Mouse (Mus musculus) midbrain, embryonic 15.5 days (tissue): ENCODE data around the gene Spata3. TPM values are rescaled to one million over a fixed set of nuclear protein-coding genes. Genes with fewer than 3 reads are reported as not detected.

Experiments used
- ATAC-seq: fragments of 200-750 bp; cut with Nextera tagmentation; replicated peaks from 2 replicates; pipeline ENCODE4 v1.8.0; 2017; ENCODE audit warnings: moderate TSS enrichment
- H3K27ac ChIP-seq: fragments of 300-500 bp; sonication (generic); 2 replicates; pipeline ENCODE4 v1.5.1; 2015; ENCODE audit warnings: mild to moderate bottlenecking, inconsistent platforms
- H3K27me3 ChIP-seq: fragments of 300-500 bp; sonication (generic); replicated peaks from 2 replicates; pipeline ENCODE4 v1.6.1; 2015; ENCODE audit warnings: inconsistent platforms
- H3K36me3 ChIP-seq: fragments of 300-500 bp; sonication (generic); replicated peaks from 2 replicates; pipeline ENCODE4 v1.6.1; 2015; ENCODE audit warnings: inconsistent platforms
- H3K4me1 ChIP-seq: fragments of 300-500 bp; sonication (generic); 2 replicates; pipeline ENCODE4 v1.6.1; 2015; ENCODE audit warnings: inconsistent platforms
- H3K4me2 ChIP-seq: fragments of 300-500 bp; sonication (generic); 2 replicates; pipeline ENCODE4 v1.6.1; 2015; ENCODE audit warnings: inconsistent platforms, mild to moderate bottlenecking, moderate library complexity
- H3K4me3 ChIP-seq: fragments of 300-500 bp; sonication (generic); 2 replicates; pipeline ENCODE4 v1.5.1; 2015; ENCODE audit warnings: mild to moderate bottlenecking, inconsistent platforms
- H3K9ac ChIP-seq: fragments of 300-500 bp; sonication (generic); 2 replicates; pipeline ENCODE4 v1.6.1; 2015; ENCODE audit warnings: mild to moderate bottlenecking, inconsistent platforms
- H3K9me3 ChIP-seq: fragments of 300-500 bp; sonication (generic); 2 replicates; pipeline ENCODE4 v1.6.1; 2016; ENCODE audit warnings: inconsistent platforms
- WGBS: fragments of 180-500 bp; shearing (Covaris S2); methylation state at CpG from one replicate; pipeline ENCODE4 v1.1.7; 2015; ENCODE audit warnings: mixed read lengths; 5-methylcytosine and 5-hydroxymethylcytosine counted together
- polyA plus RNA-seq: library from polyadenylated mRNA; unstranded; fragments of >200 nt; fragmentation: Nextera tagmentation; extraction: Ambion mirVana; gene quantifications from 2 replicates; pipeline ENCODE4 v1.2.1, GENCODE M21; 2015

Gene Spata3
- polyA plus RNA-seq, 1 experiment from 2014 or later = 0.35 TPM

DNA sequence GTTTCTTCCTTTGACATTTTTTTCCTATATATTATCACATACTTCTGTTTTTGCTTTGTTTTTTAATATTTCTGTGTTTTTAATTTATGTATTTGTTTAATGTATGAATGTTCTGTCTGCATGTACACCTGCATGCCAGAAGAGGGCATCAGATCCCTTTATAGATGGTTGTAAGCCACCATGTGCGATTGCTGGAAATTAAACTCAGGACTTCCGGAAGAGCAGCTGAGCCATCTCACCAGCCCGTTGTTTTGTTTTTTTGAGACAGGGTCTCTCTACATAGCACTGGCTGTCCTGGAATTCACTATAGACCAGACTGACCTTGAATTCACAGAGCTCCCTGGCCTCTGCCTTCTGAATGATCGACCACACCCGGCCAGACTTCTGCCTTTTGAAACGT, 45.9 kb downstream of the Spata3 start:
- no peak overlapping the region for H3K9ac ChIP-seq
- no peaks in the 10 kb centered on the region for H3K9me3 ChIP-seq
- H3K27ac ChIP-seq = no peak overlapping the region
- H3K4me3 ChIP-seq = no peak overlapping the region
- no peaks in the 10 kb centered on the region for H3K36me3 ChIP-seq
- 82% methylated on average over 6 of the region's 6 CpGs for WGBS
- peaks cover 25% of the 10 kb centered on the region for H3K4me1 ChIP-seq
- ATAC-seq = no peak
- no peaks in the 10 kb centered on the region for H3K27me3 ChIP-seq
- no peak overlapping the region for H3K4me2 ChIP-seq

DNA sequence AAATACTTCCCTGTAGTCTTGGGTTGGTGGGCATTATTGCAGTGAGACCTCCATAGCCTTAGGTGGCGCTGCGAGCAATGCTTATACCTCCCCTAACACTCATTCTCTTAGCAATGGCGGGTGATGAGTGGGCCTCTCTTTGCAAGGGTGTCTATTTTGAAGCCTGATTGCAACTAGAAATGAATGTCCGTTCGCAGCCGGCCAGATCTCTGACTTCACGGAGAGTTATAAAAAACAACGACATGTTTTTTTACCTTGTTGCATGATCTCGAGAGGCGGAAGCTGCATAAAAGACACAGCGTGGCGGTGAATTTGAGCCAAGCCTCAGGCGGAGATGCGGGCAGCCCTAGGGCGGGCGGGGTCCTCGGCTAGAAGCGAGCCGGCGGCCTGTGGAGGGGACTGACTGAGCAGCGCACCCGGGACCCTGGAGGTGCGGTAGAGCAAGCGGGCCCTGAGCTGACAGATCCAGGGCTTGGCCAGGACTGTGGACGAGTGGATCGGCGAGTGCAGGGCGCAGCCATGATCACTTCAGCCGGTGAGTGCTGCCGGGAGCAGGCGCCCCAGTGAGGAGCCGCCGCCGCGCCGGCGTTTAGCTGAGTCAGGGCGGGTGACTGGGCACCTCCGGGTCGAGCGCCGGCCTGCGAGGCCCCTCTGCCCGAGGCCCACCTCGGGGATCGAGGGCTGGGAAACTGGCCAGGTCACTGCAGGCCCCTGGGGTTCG, 47.8 kb downstream of the Spata3 start, which contains the start of gene Psmd1:
Gene Psmd1 (plus strand): TSS at position 117 of the 721 bp plus-strand sequence.
- Histone ChIP-seq H3K4me2 (peak within 1 kb of the TSS; percentile 73), H3K27ac (peak within 1 kb of the TSS; percentile 77), H3K27me3 (no peaks in the 10 kb centered on the region), H3K9ac (peak within 1 kb of the TSS; percentile 73), H3K36me3 (no peaks in the 10 kb centered on the region), H3K4me3 (peak within 1 kb of the TSS; percentile 90), H3K4me1 (peaks cover 18% of the 10 kb centered on the region), H3K9me3 (no peaks in the 10 kb centered on the region)
- peak; percentile 94 for ATAC-seq
- under 1% methylated on average over 47 of the region's 47 CpGs for WGBS

DNA sequence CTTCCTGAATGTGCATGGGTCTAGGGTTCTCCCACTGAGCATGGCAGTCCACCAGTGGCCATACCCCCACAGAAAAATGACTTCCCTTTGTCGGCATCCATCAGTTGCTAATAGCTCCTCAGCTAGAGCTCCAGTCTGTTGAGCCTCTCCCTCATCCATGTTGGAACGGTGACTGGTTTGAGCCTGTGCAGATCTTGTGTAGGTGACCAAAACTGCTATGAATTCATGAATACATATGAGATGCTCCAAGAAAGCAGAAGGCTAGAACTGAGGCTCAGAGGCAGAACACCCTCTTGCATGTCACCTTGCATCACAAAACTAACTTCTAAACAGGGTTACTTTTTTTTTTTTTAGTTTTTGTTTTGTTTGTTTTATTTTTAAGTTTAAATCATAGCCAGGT, 59.9 kb downstream of the Spata3 start:
- H3K36me3 ChIP-seq = peaks cover 53% of the 10 kb centered on the region
- no peak overlapping the region for H3K4me3 ChIP-seq
- 89% methylated on average over 2 of the region's 2 CpGs for WGBS
- H3K4me1 ChIP-seq = no peaks in the 10 kb centered on the region
- no peak for ATAC-seq
- H3K9ac ChIP-seq = no peak overlapping the region
- H3K4me2 ChIP-seq = no peak overlapping the region
- H3K9me3 ChIP-seq = no peaks in the 10 kb centered on the region
- H3K27ac ChIP-seq = no peak overlapping the region
- H3K27me3 ChIP-seq = no peaks in the 10 kb centered on the region

Other genes with a start within 250 kb of the Spata3 start
- 0.19 and 0.56 TPM in 2 replicates for gene A630001G21Rik, start 238.2 kb upstream of the Spata3 start, polyA plus RNA-seq
- 53.1 and 54.5 TPM in 2 replicates for gene Cab39, start 223.4 kb upstream of the Spata3 start, polyA plus RNA-seq
- gene Itm2c, start 122.5 kb upstream of the Spata3 start, polyA plus RNA-seq = 233 and 248 TPM in 2 replicates
- 8.9 and 11.0 TPM in 2 replicates for gene 4933407L21Rik, start 88.3 kb upstream of the Spata3 start, polyA plus RNA-seq
- gene Gpr55, start 55.8 kb upstream of the Spata3 start, polyA plus RNA-seq = 0.15 and 0.17 TPM in 2 replicates
- gene 2810459M11Rik, start 29.0 kb downstream of the Spata3 start, polyA plus RNA-seq = 8.6 and 9.7 TPM in 2 replicates
- gene Psmd1, start 47.6 kb downstream of the Spata3 start, polyA plus RNA-seq = 191 TPM in 2 replicates
- 0.11 and 0.46 TPM in 2 replicates for gene Htr2b, start 95.2 kb downstream of the Spata3 start, polyA plus RNA-seq
- 0.23 and 0.54 TPM in 2 replicates for gene Gm21972, start 116.8 kb downstream of the Spata3 start, polyA plus RNA-seq
- gene Armc9, start 138.0 kb downstream of the Spata3 start, polyA plus RNA-seq = 35.7 and 39.7 TPM in 2 replicates